Mouse (Mus musculus): ENCODE measurements around the gene Muc13. TPM values are rescaled to one million over a fixed set of nuclear protein-coding genes. Genes with fewer than 3 reads are reported as not detected.

Gene Muc13
- total and polyA plus RNA-seq, 3 experiments: 0.21 to 6.4 (median 2.9) TPM

DNA sequence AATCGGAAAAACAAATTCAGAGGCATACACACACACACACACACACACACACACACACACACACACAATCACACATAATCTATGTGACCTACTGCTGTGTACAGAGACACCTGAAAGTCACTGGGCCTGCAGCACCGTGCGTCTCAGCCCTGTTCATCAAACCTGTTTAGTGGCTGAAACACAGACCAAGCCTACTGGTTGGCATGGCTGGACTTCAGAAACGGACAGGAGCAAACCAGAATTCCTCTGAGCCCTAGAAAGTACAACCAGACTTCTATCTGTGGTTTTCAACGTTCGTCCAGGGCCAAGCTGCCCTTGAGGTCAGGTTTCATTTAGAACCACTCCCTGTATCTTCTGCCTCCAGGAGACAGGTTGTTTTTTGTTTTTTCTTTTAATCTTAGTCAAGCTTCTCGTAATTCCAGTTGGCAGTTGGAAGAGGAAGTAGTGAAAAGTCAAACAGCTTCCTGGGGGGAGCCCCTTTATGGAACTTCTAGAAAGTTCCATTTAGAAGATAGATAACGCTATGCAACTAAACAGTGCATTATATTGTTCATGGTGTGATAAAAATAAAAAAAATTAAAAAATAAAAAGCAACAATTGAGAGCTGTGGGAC is 8.6 kb upstream of the Muc13 start:
- Histone ChIP-seq H3K9me3 (replicated peaks) (peaks cover 3% of the 10 kb centered on the region; the same call in 1 of the 2 replicates), H3K4me1 (ENCODE audit: insufficient read depth, low read depth, low read length) (peaks cover 68% of the 10 kb centered on the region), H3K27me3 (ENCODE audit: insufficient read depth, low read length) (no peaks in the 10 kb centered on the region), H3K36me3 (replicated peaks) (peaks cover 18% of the 10 kb centered on the region), H3K4me3 (ENCODE audit: low read depth, low read length) (peak overlapping the region; percentile 65)
- TF ChIP-seq CTCF (IDR thresholded peaks at IDR 0.05; ENCODE audit: low read depth, low read length) (no peak), TAL1 (conservative IDR thresholded peaks at IDR 0.05; ENCODE audit: low read depth, low read length) (peak; percentile 53)
- DNase-seq (ENCODE audit: low spot score) (peak; percentile 32), ATAC-seq (ENCODE audit: extremely low read depth, insufficient number of reproducible peaks, low FRiP score, poor library complexity, severe bottlenecking) (peak; percentile 55)

DNA sequence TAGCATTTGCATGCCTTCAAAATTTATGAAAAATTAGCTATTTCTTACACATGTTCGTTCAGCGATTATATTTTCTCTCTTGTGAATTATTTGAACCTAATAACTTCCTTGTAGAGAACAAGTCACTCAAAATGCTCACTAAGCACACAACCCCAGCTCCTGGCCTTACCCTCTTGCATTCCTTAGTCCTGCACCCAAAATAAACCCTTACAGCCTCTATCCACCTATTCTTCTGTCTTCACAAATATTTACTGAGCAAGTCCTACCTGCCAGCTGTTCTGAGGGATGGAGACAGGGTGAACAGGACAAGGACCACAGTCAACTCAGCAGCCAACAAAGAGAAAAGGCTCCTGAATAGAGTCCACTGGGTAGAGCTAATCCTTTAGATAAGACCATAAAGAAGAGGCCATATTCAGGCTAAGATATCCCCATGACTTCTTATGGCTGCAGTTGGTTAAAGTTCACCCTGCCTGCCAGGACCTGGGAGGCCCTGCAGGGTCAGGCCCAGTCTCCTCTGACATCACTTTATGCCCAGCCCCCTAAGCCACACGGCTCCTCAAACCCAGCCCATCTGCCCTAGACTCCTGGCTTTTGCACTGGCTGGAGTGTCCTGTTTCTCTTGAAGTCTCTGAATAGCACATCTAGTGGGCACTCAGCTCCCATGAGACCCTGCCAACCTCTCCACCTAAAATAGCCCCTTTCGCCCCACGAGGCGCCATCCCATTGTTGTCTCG is 7.0 kb upstream of the Muc13 start:
- peak; percentile 36 for ATAC-seq (ENCODE audit: extremely low read depth, insufficient number of reproducible peaks, low FRiP score, poor library complexity, severe bottlenecking)
- Histone ChIP-seq H3K27me3 (ENCODE audit: insufficient read depth, low read length) (no peaks in the 10 kb centered on the region), H3K9me3 (replicated peaks) (peaks cover 6% of the 10 kb centered on the region; the same call in 1 of the 2 replicates), H3K4me1 (ENCODE audit: insufficient read depth, low read depth, low read length) (peaks cover 54% of the 10 kb centered on the region), H3K4me3 (ENCODE audit: low read depth, low read length) (peak overlapping the region; percentile 65), H3K36me3 (replicated peaks) (peaks cover 9% of the 10 kb centered on the region)
- DNase-seq (ENCODE audit: low spot score): peak; percentile 76
- no peak for TF ChIP-seq POLR2AphosphoS5 (IDR thresholded peaks at IDR 0.05; ENCODE audit: insufficient replicate concordance, low read depth, low read length)
- no peak for TF ChIP-seq GATA1 (IDR thresholded peaks at IDR 0.05; ENCODE audit: borderline replicate concordance, low read length)
- no peak for TF ChIP-seq GATA2 (IDR thresholded peaks at IDR 0.05; ENCODE audit: borderline replicate concordance, low read depth, low read length)
- TF ChIP-seq CTCF (IDR thresholded peaks at IDR 0.05; ENCODE audit: low read depth, low read length): no peak
- no peak for TF ChIP-seq TAL1 (conservative IDR thresholded peaks at IDR 0.05; ENCODE audit: low read depth, low read length)

DNA sequence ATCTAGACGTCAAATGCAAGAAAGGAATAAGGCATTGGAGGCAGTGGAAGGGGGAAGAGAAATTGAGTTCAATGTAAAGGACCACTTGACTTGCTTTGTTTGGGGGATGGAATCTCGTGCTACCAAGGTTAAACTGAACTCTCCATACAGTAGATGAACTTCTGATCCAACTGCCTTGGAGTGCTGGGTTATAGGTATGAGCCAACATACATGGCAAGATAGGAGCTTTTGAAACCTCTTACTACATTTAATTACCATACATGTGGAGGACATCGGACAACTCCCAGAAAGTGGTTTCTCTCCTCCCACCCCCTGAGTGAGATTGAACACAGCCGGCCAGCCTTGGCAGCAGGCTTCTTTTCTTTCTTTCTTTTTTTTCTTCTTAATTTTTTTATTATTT is 1.3 kb downstream of the Muc13 start:
- Histone ChIP-seq H3K36me3 (replicated peaks) (peaks cover 2% of the 10 kb centered on the region), H3K4me1 (ENCODE audit: insufficient read depth, low read depth, low read length) (peaks cover 52% of the 10 kb centered on the region), H3K9me3 (replicated peaks) (peaks cover 4% of the 10 kb centered on the region; the same call in 1 of the 2 replicates), H3K27me3 (ENCODE audit: insufficient read depth, low read length) (no peaks in the 10 kb centered on the region), H3K4me3 (ENCODE audit: low read depth, low read length) (no peak overlapping the region)
- TF ChIP-seq GATA1 (IDR thresholded peaks at IDR 0.05; ENCODE audit: borderline replicate concordance, low read length): no peak
- no peak for TF ChIP-seq GATA2 (IDR thresholded peaks at IDR 0.05; ENCODE audit: borderline replicate concordance, low read depth, low read length)
- TF ChIP-seq CTCF (IDR thresholded peaks at IDR 0.05; ENCODE audit: low read depth, low read length): no peak
- no peak for TF ChIP-seq TAL1 (conservative IDR thresholded peaks at IDR 0.05; ENCODE audit: low read depth, low read length)
- TF ChIP-seq POLR2AphosphoS5 (IDR thresholded peaks at IDR 0.05; ENCODE audit: insufficient replicate concordance, low read depth, low read length): no peak
- DNase-seq (ENCODE audit: low spot score): no peak
- no peak for ATAC-seq (ENCODE audit: extremely low read depth, insufficient number of reproducible peaks, low FRiP score, poor library complexity, severe bottlenecking)

DNA sequence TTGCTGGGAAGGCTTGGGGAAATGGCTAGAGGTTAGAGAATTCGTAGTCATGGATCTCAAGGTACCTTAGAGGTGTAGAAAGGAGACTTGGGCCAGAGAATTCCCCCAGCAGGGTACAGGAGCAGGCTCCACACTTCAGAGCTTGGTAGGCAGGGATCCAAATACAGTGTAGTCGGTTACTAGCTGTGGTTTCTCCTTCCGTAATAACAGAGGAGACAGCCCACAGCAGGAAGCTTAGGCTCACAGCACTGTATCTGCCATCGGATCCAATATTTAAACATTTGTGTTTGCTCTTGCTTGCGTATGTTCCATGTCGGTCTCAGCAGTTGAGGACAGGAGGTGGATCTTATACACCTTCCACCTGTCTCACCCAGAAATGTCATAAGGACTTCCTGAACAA is 2.0 kb downstream of the Muc13 start:
- H3K4me1 ChIP-seq (ENCODE audit: insufficient read depth, low read depth, low read length): peaks cover 52% of the 10 kb centered on the region
- no peak overlapping the region for H3K4me3 ChIP-seq (ENCODE audit: low read depth, low read length)
- H3K9me3 ChIP-seq (replicated peaks): 0 out of 2 replicates have a peak, but pooled peaks cover 3% of the 10 kb centered on the region
- no peak for TF ChIP-seq GATA2 (IDR thresholded peaks at IDR 0.05; ENCODE audit: borderline replicate concordance, low read depth, low read length)
- no peak for TF ChIP-seq POLR2AphosphoS5 (IDR thresholded peaks at IDR 0.05; ENCODE audit: insufficient replicate concordance, low read depth, low read length)
- no peak for TF ChIP-seq CTCF (IDR thresholded peaks at IDR 0.05; ENCODE audit: low read depth, low read length)
- TF ChIP-seq TAL1 (conservative IDR thresholded peaks at IDR 0.05; ENCODE audit: low read depth, low read length): no peak
- TF ChIP-seq GATA1 (IDR thresholded peaks at IDR 0.05; ENCODE audit: borderline replicate concordance, low read length): no peak
- ATAC-seq (ENCODE audit: extremely low read depth, insufficient number of reproducible peaks, low FRiP score, poor library complexity, severe bottlenecking) (no peak), DNase-seq (ENCODE audit: low spot score) (no peak)
- peaks cover 2% of the 10 kb centered on the region for H3K36me3 ChIP-seq (replicated peaks)
- H3K27me3 ChIP-seq (ENCODE audit: insufficient read depth, low read length): no peaks in the 10 kb centered on the region

DNA sequence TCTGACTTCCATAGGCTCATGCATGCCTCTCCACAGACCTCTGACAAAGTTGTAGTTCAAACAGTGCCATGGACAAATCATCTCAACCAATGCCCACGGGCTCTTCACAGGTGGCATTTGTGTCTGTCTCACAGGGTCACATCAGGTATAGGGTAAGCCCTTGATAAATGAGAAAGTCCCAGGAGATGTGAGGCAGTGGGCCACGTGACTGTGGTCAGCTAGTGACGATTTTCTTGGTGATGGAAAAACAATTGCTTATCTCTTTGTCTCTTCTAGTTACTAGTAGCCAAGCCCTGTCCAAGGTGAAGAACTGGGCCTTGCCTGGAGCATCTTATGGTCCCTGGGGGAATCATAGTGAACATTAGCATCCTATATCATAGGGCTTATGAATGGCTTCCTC is 2.9 kb downstream of the Muc13 start:
- Histone ChIP-seq H3K36me3 (replicated peaks) (no peaks in the 10 kb centered on the region), H3K27me3 (ENCODE audit: insufficient read depth, low read length) (no peaks in the 10 kb centered on the region), H3K4me3 (ENCODE audit: low read depth, low read length) (no peak overlapping the region), H3K9me3 (replicated peaks) (no peaks in the 10 kb centered on the region), H3K4me1 (ENCODE audit: insufficient read depth, low read depth, low read length) (peaks cover 53% of the 10 kb centered on the region)
- DNase-seq (ENCODE audit: low spot score) (no peak), ATAC-seq (ENCODE audit: extremely low read depth, insufficient number of reproducible peaks, low FRiP score, poor library complexity, severe bottlenecking) (no peak)
- no peak for TF ChIP-seq TAL1 (conservative IDR thresholded peaks at IDR 0.05; ENCODE audit: low read depth, low read length)
- no peak for TF ChIP-seq GATA1 (IDR thresholded peaks at IDR 0.05; ENCODE audit: borderline replicate concordance, low read length)

DNA sequence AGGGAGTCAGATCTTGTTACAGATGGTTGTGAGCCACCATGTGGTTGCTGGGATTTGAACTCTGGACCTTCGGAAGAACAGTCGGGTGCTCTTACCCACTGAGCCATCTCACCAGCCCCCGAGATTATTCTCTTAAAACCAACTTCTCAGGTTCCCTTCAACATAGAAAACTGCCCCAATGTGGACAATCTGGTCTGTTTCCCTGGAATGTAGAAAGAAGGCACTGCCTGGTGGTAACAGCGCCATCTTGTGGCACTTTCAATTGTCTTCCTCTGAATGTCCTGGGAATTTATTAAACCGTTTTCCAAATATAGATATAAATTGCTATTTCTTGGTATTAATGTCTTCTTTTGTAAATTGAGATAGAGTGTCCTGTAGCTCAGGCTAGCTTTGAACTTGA is 4.0 kb downstream of the Muc13 start:
- ATAC-seq (ENCODE audit: extremely low read depth, insufficient number of reproducible peaks, low FRiP score, poor library complexity, severe bottlenecking): no peak
- TF ChIP-seq TAL1 (conservative IDR thresholded peaks at IDR 0.05; ENCODE audit: low read depth, low read length): no peak
- peak; percentile 45; the same call in 1 of the 2 replicates for TF ChIP-seq CTCF (IDR thresholded peaks at IDR 0.05; ENCODE audit: low read depth, low read length)
- TF ChIP-seq GATA1 (IDR thresholded peaks at IDR 0.05; ENCODE audit: borderline replicate concordance, low read length): no peak
- DNase-seq (ENCODE audit: low spot score): no peak

More for the DNA sequence above, 4.0 kb downstream of the Muc13 start:
- no peaks in the 10 kb centered on the region for H3K36me3 ChIP-seq (replicated peaks)
- peaks cover 46% of the 10 kb centered on the region for H3K4me1 ChIP-seq (ENCODE audit: insufficient read depth, low read depth, low read length)
- H3K4me3 ChIP-seq (ENCODE audit: low read depth, low read length): no peak overlapping the region
- no peaks in the 10 kb centered on the region for H3K9me3 ChIP-seq (replicated peaks)
- H3K27me3 ChIP-seq (ENCODE audit: insufficient read depth, low read length): no peaks in the 10 kb centered on the region
